Mouse (Mus musculus): ENCODE results near the gene Hs6st3. TPM values are rescaled to one million over a fixed set of nuclear protein-coding genes. Genes with fewer than 3 reads are reported as not detected.
A peak's percentile ranks its signal among the peaks of the same experiment; 100 is the strongest.

Gene Hs6st3
- total and polyA plus RNA-seq, 3 experiments = not detected

DNA sequence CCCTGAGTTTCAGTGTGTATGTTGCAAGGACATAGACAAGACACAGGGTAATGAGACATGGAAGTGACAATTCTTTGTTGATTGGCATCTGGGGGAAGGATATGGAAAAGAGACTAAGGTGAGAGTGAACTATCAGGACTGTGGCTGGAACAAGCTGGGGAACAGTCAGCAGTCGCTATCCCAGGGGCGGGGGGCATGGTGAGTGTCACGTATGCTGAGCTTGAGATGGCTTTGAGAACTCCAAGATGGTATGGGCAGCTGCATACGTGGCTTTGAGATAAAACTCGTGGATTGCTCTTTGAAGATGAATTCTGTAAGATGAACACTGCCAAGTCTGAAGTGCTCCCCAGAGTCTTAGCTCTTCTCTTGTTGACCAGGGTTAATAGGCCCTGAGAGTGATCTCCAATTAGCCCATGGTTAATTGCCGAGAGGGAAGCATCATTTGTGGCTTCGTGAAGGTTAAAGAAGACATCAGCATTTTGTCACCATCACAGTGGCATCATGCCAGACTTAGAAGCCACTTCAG lies 29.3 kb upstream of the Hs6st3 start:
- no peaks in the 10 kb centered on the region for H3K36me3 ChIP-seq (replicated peaks in 1 of 2; ENCODE audit: control insufficient read depth in 1 of 2, insufficient read depth in 1 of 2, low read length in 1 of 2)
- no peak overlapping the region for H3K27ac ChIP-seq (ENCODE audit: insufficient read depth, low read depth)
- in situ Hi-C loops (cut with MboI; ENCODE audit: low pct_ligation_motif_present, low pct_unique_long_range_greater_than_20kb, low sequenced_read_pairs) (no loop called here), dilution Hi-C loops (cut with MboI; ENCODE audit: extremely low pct_ligation_motif_present, extremely low pct_unique_long_range_greater_than_20kb, low sequenced_read_pairs) (no loop called here)
- H3K9me3 ChIP-seq (replicated peaks; ENCODE audit: low read length) = peaks cover 11% of the 10 kb centered on the region
- no peaks in the 10 kb centered on the region for H3K27me3 ChIP-seq (replicated peaks)
- no peak overlapping the region for H3K9ac ChIP-seq (ENCODE audit: insufficient read depth, low read depth)
- no peak for DNase-seq (ENCODE audit: extremely low read depth)
- no peak for TF ChIP-seq MXI1 (IDR thresholded peaks at IDR 0.05; ENCODE audit: low read depth, low read length)
- no peak overlapping the region for H3K4me3 ChIP-seq (replicated peaks in 1 of 3; ENCODE audit: low read depth in 2 of 3, low read length in 2 of 3, poor library complexity in 1 of 3)
- H3K79me2 ChIP-seq (replicated peaks; ENCODE audit: control insufficient read depth, extremely low read depth, insufficient read depth, poor library complexity, severe bottlenecking) = no peaks in the 10 kb centered on the region
- no peak overlapping the region for H3K4me2 ChIP-seq (ENCODE audit: insufficient read depth, low read depth, poor library complexity, severe bottlenecking)
- no peaks in the 10 kb centered on the region for H3K4me1 ChIP-seq (ENCODE audit: control insufficient read depth in 1 of 2, insufficient read depth in 2 of 2)

DNA sequence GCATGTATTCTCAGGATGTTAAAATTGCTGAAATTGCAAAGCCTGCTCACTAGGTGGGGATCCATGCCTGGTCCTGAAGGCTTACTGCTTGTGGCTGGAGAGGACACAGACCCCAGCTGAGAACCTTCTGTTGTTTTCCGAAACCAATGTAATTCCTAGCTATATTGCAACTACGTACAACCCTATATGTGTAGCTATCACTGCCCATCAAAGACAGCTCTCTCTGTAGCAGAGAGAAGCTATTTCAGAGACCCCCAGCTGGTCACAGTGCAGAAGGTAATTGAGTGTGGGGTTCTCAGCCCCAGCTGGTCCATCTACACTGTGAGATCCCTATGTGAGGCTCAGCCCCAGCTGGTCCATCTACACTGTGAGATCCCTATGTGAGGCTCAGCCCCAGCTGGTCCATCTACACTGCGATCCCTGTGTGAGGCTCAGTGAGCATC lies 28.3 kb upstream of the Hs6st3 start:
- no peak overlapping the region for H3K27ac ChIP-seq (ENCODE audit: insufficient read depth, low read depth)
- H3K4me1 ChIP-seq (ENCODE audit: control insufficient read depth in 1 of 2, insufficient read depth in 2 of 2) = no peaks in the 10 kb centered on the region
- H3K9ac ChIP-seq (ENCODE audit: insufficient read depth, low read depth) = no peak overlapping the region
- H3K27me3 ChIP-seq (replicated peaks) = no peaks in the 10 kb centered on the region
- H3K4me2 ChIP-seq (ENCODE audit: insufficient read depth, low read depth, poor library complexity, severe bottlenecking) = no peak overlapping the region
- TF ChIP-seq CHD2 (IDR thresholded peaks at IDR 0.05; ENCODE audit: low read length) = no peak
- no peak for TF ChIP-seq ZKSCAN1 (IDR thresholded peaks at IDR 0.05; ENCODE audit: borderline replicate concordance, low read depth, low read length)
- TF ChIP-seq CTCF (conservative IDR thresholded peaks at IDR 0.05 in 1 of 2, IDR thresholded peaks at IDR 0.05 in 1 of 2; ENCODE audit: low read depth in 2 of 2, low read length in 2 of 2) = peak in 1 of 2 experiments; percentile 21; a peak in 2 of 4 replicates
- TF ChIP-seq MAX (IDR thresholded peaks at IDR 0.05; ENCODE audit: low read length) = no peak
- TF ChIP-seq NELFE (IDR thresholded peaks at IDR 0.05; ENCODE audit: low read depth, low read length) = no peak
- no peak for TF ChIP-seq USF1 (IDR thresholded peaks at IDR 0.05; ENCODE audit: low read depth, low read length)
- TF ChIP-seq RAD21 (IDR thresholded peaks at IDR 0.05; ENCODE audit: low read depth, low read length) = peak; percentile 26
- TF ChIP-seq ZC3H11A (IDR thresholded peaks at IDR 0.05; ENCODE audit: low read depth, low read length) = no peak
- no peak for TF ChIP-seq MXI1 (IDR thresholded peaks at IDR 0.05; ENCODE audit: low read depth, low read length)
- TF ChIP-seq NRF1 (IDR thresholded peaks at IDR 0.05; ENCODE audit: low read depth, low read length) = no peak
- TF ChIP-seq MAFK (IDR thresholded peaks at IDR 0.05; ENCODE audit: insufficient replicate concordance, low read length) = no peak
- TF ChIP-seq SMC3 (IDR thresholded peaks at IDR 0.05; ENCODE audit: low read depth, low read length) = no peak
- no peak for TF ChIP-seq PAX5 (IDR thresholded peaks at IDR 0.05; ENCODE audit: low read length)
- no peak for TF ChIP-seq HCFC1 (IDR thresholded peaks at IDR 0.05; ENCODE audit: low read depth, low read length)
- TF ChIP-seq UBTF (IDR thresholded peaks at IDR 0.05; ENCODE audit: low read depth, low read length) = no peak
- no peak for TF ChIP-seq ZMIZ1 (IDR thresholded peaks at IDR 0.05; ENCODE audit: low read depth, low read length)
- TF ChIP-seq IRF4 (IDR thresholded peaks at IDR 0.05; ENCODE audit: low read depth, low read length) = no peak
- TF ChIP-seq POLR2AphosphoS2 (IDR thresholded peaks at IDR 0.05; ENCODE audit: low read depth, low read length) = no peak
- no peak overlapping the region for H3K4me3 ChIP-seq (replicated peaks in 1 of 3; ENCODE audit: low read depth in 2 of 3, low read length in 2 of 3, poor library complexity in 1 of 3)
- no peaks in the 10 kb centered on the region for H3K79me2 ChIP-seq (replicated peaks; ENCODE audit: control insufficient read depth, extremely low read depth, insufficient read depth, poor library complexity, severe bottlenecking)
- peaks cover 11% of the 10 kb centered on the region for H3K9me3 ChIP-seq (replicated peaks; ENCODE audit: low read length)
- H3K36me3 ChIP-seq (replicated peaks in 1 of 2; ENCODE audit: control insufficient read depth in 1 of 2, insufficient read depth in 1 of 2, low read length in 1 of 2) = no peaks in the 10 kb centered on the region
- in situ Hi-C loops (cut with MboI; ENCODE audit: low pct_ligation_motif_present, low pct_unique_long_range_greater_than_20kb, low sequenced_read_pairs) (no loop called here), dilution Hi-C loops (cut with MboI; ENCODE audit: extremely low pct_ligation_motif_present, extremely low pct_unique_long_range_greater_than_20kb, low sequenced_read_pairs) (no loop called here)
- no peak for DNase-seq (ENCODE audit: extremely low read depth)
